Mouse (Mus musculus): ENCODE measurements around the gene Zbtb38. TPM values are rescaled to one million over a fixed set of nuclear protein-coding genes. Genes with fewer than 3 reads are reported as not detected.
"Not testable (repeated sequence)": the region's sequence is repeated elsewhere in the genome, so short reads cannot be mapped to it uniquely, and the experiment has no call there.

Gene Zbtb38
- total and polyA plus RNA-seq, 2 experiments = 2.9 to 12.4 TPM

GRCm38 (mm10) chr9:96687591-96688186 is 64.9 kb downstream of the Zbtb38 start:
- WGBS = 96% methylated on average over 20 of the region's 20 CpGs
- H3K79me2 ChIP-seq (ENCODE audit: control insufficient read depth, insufficient read depth, low read length) = no peaks in the 10 kb centered on the region; the same call in 1 of the 2 replicates
- no peaks in the 10 kb centered on the region for H3K4me1 ChIP-seq (ENCODE audit: control insufficient read depth, insufficient read depth, low read length)
- H3K27me3 ChIP-seq (ENCODE audit: control insufficient read depth, insufficient read depth, low read length) = no peaks in the 10 kb centered on the region
- DNase-seq (ENCODE audit: extremely low read depth, low read depth, low spot score) = no peak
- no peak overlapping the region for H3K9ac ChIP-seq (ENCODE audit: low read depth, low read length)
- no peak overlapping the region for H3K4me3 ChIP-seq (ENCODE audit: insufficient read depth, low read depth, low read length)
- H3K36me3 ChIP-seq (ENCODE audit: control insufficient read depth, insufficient read depth, low read length) = peaks cover 26% of the 10 kb centered on the region
- TF ChIP-seq POLR2A (IDR thresholded peaks at IDR 0.05; ENCODE audit: extremely low read depth, insufficient read depth, low read length) (no peak), CTCF (IDR thresholded peaks at IDR 0.05; ENCODE audit: low read depth, low read length) (no peak)
- H3K27ac ChIP-seq (replicated peaks; ENCODE audit: insufficient read depth, low read depth, low read length) = no peak overlapping the region

- TF ChIP-seq POLR2A (IDR thresholded peaks at IDR 0.05; ENCODE audit: extremely low read depth, insufficient read depth, low read length) = no peak
- TF ChIP-seq CTCF (IDR thresholded peaks at IDR 0.05; ENCODE audit: low read depth, low read length) = no peak
- WGBS = 96% methylated on average over 18 of the region's 18 CpGs
- DNase-seq (ENCODE audit: extremely low read depth, low read depth, low spot score) = no peak
These were observed 67.0 kb downstream of the Zbtb38 start for GRCm38 (mm10) chr9:96685600-96686084.

GRCm38 (mm10) chr9:96684866-96685599 is 67.6 kb downstream of the Zbtb38 start:
- H3K79me2 ChIP-seq (ENCODE audit: control insufficient read depth, insufficient read depth, low read length) = no peaks in the 10 kb centered on the region
- H3K9ac ChIP-seq (ENCODE audit: low read depth, low read length) = no peak overlapping the region
- H3K4me1 ChIP-seq (ENCODE audit: control insufficient read depth, insufficient read depth, low read length) = no peaks in the 10 kb centered on the region
- TF ChIP-seq POLR2A (IDR thresholded peaks at IDR 0.05; ENCODE audit: extremely low read depth, insufficient read depth, low read length) (no peak), CTCF (IDR thresholded peaks at IDR 0.05; ENCODE audit: low read depth, low read length) (no peak)
- no peak overlapping the region for H3K4me3 ChIP-seq (ENCODE audit: insufficient read depth, low read depth, low read length)
- H3K36me3 ChIP-seq (ENCODE audit: control insufficient read depth, insufficient read depth, low read length) = peaks cover 26% of the 10 kb centered on the region
- no peak for DNase-seq (ENCODE audit: extremely low read depth, low read depth, low spot score)
- 91% methylated on average over 14 of the region's 14 CpGs for whole genome bisulfite sequencing
- H3K27me3 ChIP-seq (ENCODE audit: control insufficient read depth, insufficient read depth, low read length) = no peaks in the 10 kb centered on the region
- no peak overlapping the region for H3K27ac ChIP-seq (replicated peaks; ENCODE audit: insufficient read depth, low read depth, low read length)

More at GRCm38 (mm10) chr9:96685600-96686084, 67.0 kb downstream of the Zbtb38 start:
- Histone ChIP-seq H3K36me3 (ENCODE audit: control insufficient read depth, insufficient read depth, low read length) (peaks cover 26% of the 10 kb centered on the region), H3K27me3 (ENCODE audit: control insufficient read depth, insufficient read depth, low read length) (no peaks in the 10 kb centered on the region), H3K4me3 (ENCODE audit: insufficient read depth, low read depth, low read length) (no peak overlapping the region), H3K9ac (ENCODE audit: low read depth, low read length) (no peak overlapping the region), H3K79me2 (ENCODE audit: control insufficient read depth, insufficient read depth, low read length) (no peaks in the 10 kb centered on the region), H3K27ac (replicated peaks; ENCODE audit: insufficient read depth, low read depth, low read length) (no peak overlapping the region), H3K4me1 (ENCODE audit: control insufficient read depth, insufficient read depth, low read length) (no peaks in the 10 kb centered on the region)

- over 99% methylated on average over 4 of the region's 4 CpGs for WGBS
- peaks cover 26% of the 10 kb centered on the region for H3K36me3 ChIP-seq (ENCODE audit: control insufficient read depth, insufficient read depth, low read length)
- TF ChIP-seq POLR2A (IDR thresholded peaks at IDR 0.05; ENCODE audit: extremely low read depth, insufficient read depth, low read length) = no peak
- no peak for TF ChIP-seq CTCF (IDR thresholded peaks at IDR 0.05; ENCODE audit: low read depth, low read length)
These were observed 68.4 kb downstream of the Zbtb38 start for GRCm38 (mm10) chr9:96684165-96684792.

GRCm38 (mm10) chr9:96678611-96679010 is 74.0 kb downstream of the Zbtb38 start:
- no peak overlapping the region for H3K4me3 ChIP-seq (ENCODE audit: insufficient read depth, low read depth, low read length)
- H3K4me1 ChIP-seq (ENCODE audit: control insufficient read depth, insufficient read depth, low read length) = no peaks in the 10 kb centered on the region
- no peaks in the 10 kb centered on the region for H3K36me3 ChIP-seq (ENCODE audit: control insufficient read depth, insufficient read depth, low read length)
- TF ChIP-seq POLR2A (IDR thresholded peaks at IDR 0.05; ENCODE audit: extremely low read depth, insufficient read depth, low read length) = no peak
- TF ChIP-seq CTCF (IDR thresholded peaks at IDR 0.05; ENCODE audit: low read depth, low read length) = no peak
- DNase-seq (ENCODE audit: extremely low read depth, low read depth, low spot score) = no peak
- H3K79me2 ChIP-seq (ENCODE audit: control insufficient read depth, insufficient read depth, low read length) = no peaks in the 10 kb centered on the region
- H3K9ac ChIP-seq (ENCODE audit: low read depth, low read length) = no peak overlapping the region
- WGBS = 80% methylated on average over 5 of the region's 5 CpGs
- no peaks in the 10 kb centered on the region for H3K27me3 ChIP-seq (ENCODE audit: control insufficient read depth, insufficient read depth, low read length)
- H3K27ac ChIP-seq (replicated peaks; ENCODE audit: insufficient read depth, low read depth, low read length) = no peak overlapping the region

More at GRCm38 (mm10) chr9:96684165-96684792, 68.4 kb downstream of the Zbtb38 start:
- Histone ChIP-seq H3K27me3 (ENCODE audit: control insufficient read depth, insufficient read depth, low read length) (no peaks in the 10 kb centered on the region), H3K9ac (ENCODE audit: low read depth, low read length) (no peak overlapping the region), H3K79me2 (ENCODE audit: control insufficient read depth, insufficient read depth, low read length) (no peaks in the 10 kb centered on the region), H3K4me3 (ENCODE audit: insufficient read depth, low read depth, low read length) (no peak overlapping the region), H3K27ac (replicated peaks; ENCODE audit: insufficient read depth, low read depth, low read length) (no peak overlapping the region), H3K4me1 (ENCODE audit: control insufficient read depth, insufficient read depth, low read length) (no peaks in the 10 kb centered on the region)
- no peak for DNase-seq (ENCODE audit: extremely low read depth, low read depth, low spot score)

- H3K79me2 ChIP-seq (ENCODE audit: control insufficient read depth, insufficient read depth, low read length); H3K27me3 ChIP-seq (ENCODE audit: control insufficient read depth, insufficient read depth, low read length); H3K4me1 ChIP-seq (ENCODE audit: control insufficient read depth, insufficient read depth, low read length); H3K36me3 ChIP-seq (ENCODE audit: control insufficient read depth, insufficient read depth, low read length); DNase-seq (ENCODE audit: extremely low read depth, low read depth, low spot score); H3K9ac ChIP-seq (ENCODE audit: low read depth, low read length); H3K4me3 ChIP-seq (ENCODE audit: insufficient read depth, low read depth, low read length); H3K27ac ChIP-seq (replicated peaks; ENCODE audit: insufficient read depth, low read depth, low read length): not testable (repeated sequence)
- 86% methylated on average over 5 of the region's 5 CpGs for WGBS
These were observed 74.9 kb downstream of the Zbtb38 start for GRCm38 (mm10) chr9:96677711-96678110.

Data from liver, adult 2 months (tissue).